Mouse (Mus musculus): ENCODE data around the gene Chek2. TPM values are rescaled to one million over a fixed set of nuclear protein-coding genes. Genes with fewer than 3 reads are reported as not detected.
A peak's percentile ranks its signal among the peaks of the same experiment; 100 is the strongest.

The Chek2 gene
- polyA plus RNA-seq, 1 experiment: 23.9 TPM

GRCm38 (mm10) chr5:110807453-110807852 is 32.3 kb upstream of the Chek2 start:
- no peak overlapping the region for H3K27ac ChIP-seq (ENCODE audit: insufficient read depth, low read length)
- 0 out of 2 replicates have a peak overlapping the region, but pooled peaks have one; percentile 60 for H3K4me3 ChIP-seq (ENCODE audit: insufficient read depth, low read length)
- TF ChIP-seq CTCF (IDR thresholded peaks at IDR 0.05; ENCODE audit: borderline replicate concordance, insufficient read depth, low read length) (no peak), POLR2A (IDR thresholded peaks at IDR 0.05; ENCODE audit: low read depth, low read length) (no peak)
- peaks cover 3% of the 10 kb centered on the region; the same call in 1 of the 2 replicates for H3K4me1 ChIP-seq (ENCODE audit: control insufficient read depth, insufficient read depth, low read length)

- Histone ChIP-seq H3K4me3 (ENCODE audit: insufficient read depth, low read length) (peak overlapping the region; percentile 60), H3K27ac (ENCODE audit: insufficient read depth, low read length) (0 out of 2 replicates have a peak overlapping the region, but pooled peaks have one; percentile 23), H3K4me1 (ENCODE audit: control insufficient read depth, insufficient read depth, low read length) (peaks cover 3% of the 10 kb centered on the region; the same call in 1 of the 2 replicates)
- TF ChIP-seq POLR2A (IDR thresholded peaks at IDR 0.05; ENCODE audit: low read depth, low read length) (peak; percentile 52; the same call in 1 of the 2 replicates), CTCF (IDR thresholded peaks at IDR 0.05; ENCODE audit: borderline replicate concordance, insufficient read depth, low read length) (no peak)
These were observed 31.6 kb upstream of the Chek2 start for GRCm38 (mm10) chr5:110808061-110808631.

GRCm38 (mm10) chr5:110808821-110809666 is 30.7 kb upstream of the Chek2 start:
- Histone ChIP-seq H3K4me3 (ENCODE audit: insufficient read depth, low read length) (peak overlapping the region; percentile 60), H3K27ac (ENCODE audit: insufficient read depth, low read length) (0 out of 2 replicates have a peak overlapping the region, but pooled peaks have one; percentile 15), H3K4me1 (ENCODE audit: control insufficient read depth, insufficient read depth, low read length) (peaks cover 3% of the 10 kb centered on the region; the same call in 1 of the 2 replicates)
- no peak for TF ChIP-seq POLR2A (IDR thresholded peaks at IDR 0.05; ENCODE audit: low read depth, low read length)
- TF ChIP-seq CTCF (IDR thresholded peaks at IDR 0.05; ENCODE audit: borderline replicate concordance, insufficient read depth, low read length): no peak

- peak; percentile 98 for TF ChIP-seq POLR2A (IDR thresholded peaks at IDR 0.05; ENCODE audit: low read depth, low read length)
- no peak for TF ChIP-seq CTCF (IDR thresholded peaks at IDR 0.05; ENCODE audit: borderline replicate concordance, insufficient read depth, low read length)
- H3K4me3 ChIP-seq (ENCODE audit: insufficient read depth, low read length): peak within 1 kb of the TSS; percentile 60
- peaks cover 3% of the 10 kb centered on the region; the same call in 1 of the 2 replicates for H3K4me1 ChIP-seq (ENCODE audit: control insufficient read depth, insufficient read depth, low read length)
- H3K27ac ChIP-seq (ENCODE audit: insufficient read depth, low read length): peak within 1 kb of the TSS; percentile 15
These were observed 30.0 kb upstream of the Chek2 start, which contains the start of gene Ulk1 for GRCm38 (mm10) chr5:110809667-110810325. Gene Ulk1, minus strand, starts transcription at chr5:110810097.

GRCm38 (mm10) chr5:110824421-110824820 is 15.4 kb upstream of the Chek2 start:
- Histone ChIP-seq H3K4me1 (ENCODE audit: control insufficient read depth, insufficient read depth, low read length) (no peaks in the 10 kb centered on the region), H3K27ac (ENCODE audit: insufficient read depth, low read length) (no peak overlapping the region), H3K4me3 (ENCODE audit: insufficient read depth, low read length) (no peak overlapping the region)
- TF ChIP-seq POLR2A (IDR thresholded peaks at IDR 0.05; ENCODE audit: low read depth, low read length) (no peak), CTCF (IDR thresholded peaks at IDR 0.05; ENCODE audit: borderline replicate concordance, insufficient read depth, low read length) (no peak)

GRCm38 (mm10) chr5:110826781-110827495 is 12.8 kb upstream of the Chek2 start:
- no peak overlapping the region for H3K4me3 ChIP-seq (ENCODE audit: insufficient read depth, low read length)
- H3K4me1 ChIP-seq (ENCODE audit: control insufficient read depth, insufficient read depth, low read length): no peaks in the 10 kb centered on the region
- H3K27ac ChIP-seq (ENCODE audit: insufficient read depth, low read length): no peak overlapping the region
- TF ChIP-seq CTCF (IDR thresholded peaks at IDR 0.05; ENCODE audit: borderline replicate concordance, insufficient read depth, low read length) (no peak), POLR2A (IDR thresholded peaks at IDR 0.05; ENCODE audit: low read depth, low read length) (no peak)

- Histone ChIP-seq H3K27ac (ENCODE audit: insufficient read depth, low read length) (no peak overlapping the region), H3K4me1 (ENCODE audit: control insufficient read depth, insufficient read depth, low read length) (no peaks in the 10 kb centered on the region), H3K4me3 (ENCODE audit: insufficient read depth, low read length) (no peak overlapping the region)
- no peak for TF ChIP-seq CTCF (IDR thresholded peaks at IDR 0.05; ENCODE audit: borderline replicate concordance, insufficient read depth, low read length)
- no peak for TF ChIP-seq POLR2A (IDR thresholded peaks at IDR 0.05; ENCODE audit: low read depth, low read length)
These were observed 12.2 kb upstream of the Chek2 start for GRCm38 (mm10) chr5:110827576-110827975.

- H3K4me3 ChIP-seq (ENCODE audit: insufficient read depth, low read length): no peak overlapping the region
- H3K4me1 ChIP-seq (ENCODE audit: control insufficient read depth, insufficient read depth, low read length): no peaks in the 10 kb centered on the region
- TF ChIP-seq POLR2A (IDR thresholded peaks at IDR 0.05; ENCODE audit: low read depth, low read length): no peak
- no peak for TF ChIP-seq CTCF (IDR thresholded peaks at IDR 0.05; ENCODE audit: borderline replicate concordance, insufficient read depth, low read length)
- H3K27ac ChIP-seq (ENCODE audit: insufficient read depth, low read length): no peak overlapping the region
These were observed 8.6 kb upstream of the Chek2 start for GRCm38 (mm10) chr5:110831036-110831720.

All from embryonic fibroblast, embryonic 13.5 days (primary cell).